Mouse (Mus musculus) neural tube, embryonic 11.5 days (tissue): ENCODE data around the gene C2cd4d. TPM values are rescaled to one million over a fixed set of nuclear protein-coding genes. Genes with fewer than 3 reads are reported as not detected.

ENCODE experiments used
- ATAC-seq: fragments of 200-750 bp; cut with Nextera tagmentation; 2 replicates; pipeline ENCODE4 v1.8.0; 2017; ENCODE audit warnings: moderate number of reproducible peaks, mild to moderate bottlenecking, moderate TSS enrichment, moderate library complexity; ENCODE audit not compliant: insufficient read depth, low FRiP score, low TSS enrichment
- DNase-seq: peaks from one replicate; pipeline ENCODE4 v3.0.0-alpha.2; 2015; ENCODE audit warnings: low spot score
- H3K27ac ChIP-seq: fragments of 300-500 bp; sonication (generic); 2 replicates; pipeline ENCODE4 v1.5.1; 2014; ENCODE audit warnings: low read depth, mild to moderate bottlenecking, low read length
- H3K27me3 ChIP-seq: fragments of 300-500 bp; sonication (generic); 2 replicates; pipeline ENCODE4 v1.6.1; 2014; ENCODE audit warnings: mild to moderate bottlenecking, low read length, mixed read lengths; ENCODE audit not compliant: control insufficient read depth, insufficient read depth
- H3K36me3 ChIP-seq: fragments of 300-500 bp; sonication (generic); 2 replicates; pipeline ENCODE4 v1.6.1; 2014; ENCODE audit warnings: mild to moderate bottlenecking, low read length, moderate library complexity, mixed read lengths; ENCODE audit not compliant: control insufficient read depth, insufficient read depth
- H3K4me1 ChIP-seq: fragments of 300-500 bp; sonication (generic); 2 replicates; pipeline ENCODE4 v1.6.1; 2014; ENCODE audit warnings: low read length, mixed read lengths; ENCODE audit not compliant: control insufficient read depth, insufficient read depth
- H3K4me2 ChIP-seq: fragments of 300-500 bp; sonication (generic); 2 replicates; pipeline ENCODE4 v1.6.1; 2014; ENCODE audit warnings: low read depth, mild to moderate bottlenecking, moderate library complexity
- H3K4me3 ChIP-seq: fragments of 300-500 bp; sonication (generic); 2 replicates; pipeline ENCODE4 v1.5.1; 2014; ENCODE audit warnings: low read depth, low read length
- H3K9ac ChIP-seq: fragments of 300-500 bp; sonication (generic); 2 replicates; pipeline ENCODE4 v1.6.1; 2014; ENCODE audit warnings: mild to moderate bottlenecking, low read length
- H3K9me3 ChIP-seq: fragments of 300-500 bp; sonication (generic); 2 replicates; pipeline ENCODE4 v1.6.1; 2016; ENCODE audit warnings: low read length; ENCODE audit not compliant: control insufficient read depth
- WGBS: fragments of 180-500 bp; shearing (Covaris S2); extraction: QIAGEN DNeasy Blood & Tissue Kit; methylation state at CpG from one replicate; pipeline ENCODE4 v1.1.7; 2014; 5-methylcytosine and 5-hydroxymethylcytosine counted together
- polyA plus RNA-seq: library from polyadenylated mRNA; unstranded; fragments of >200 nt; fragmentation: Nextera tagmentation; extraction: Ambion mirVana; gene quantifications from 2 replicates; pipeline ENCODE4 v1.2.1, GENCODE M21; 2014

The C2cd4d gene
- polyA plus RNA-seq, 1 experiment from 2014 or later = 1.6 TPM

DNA sequence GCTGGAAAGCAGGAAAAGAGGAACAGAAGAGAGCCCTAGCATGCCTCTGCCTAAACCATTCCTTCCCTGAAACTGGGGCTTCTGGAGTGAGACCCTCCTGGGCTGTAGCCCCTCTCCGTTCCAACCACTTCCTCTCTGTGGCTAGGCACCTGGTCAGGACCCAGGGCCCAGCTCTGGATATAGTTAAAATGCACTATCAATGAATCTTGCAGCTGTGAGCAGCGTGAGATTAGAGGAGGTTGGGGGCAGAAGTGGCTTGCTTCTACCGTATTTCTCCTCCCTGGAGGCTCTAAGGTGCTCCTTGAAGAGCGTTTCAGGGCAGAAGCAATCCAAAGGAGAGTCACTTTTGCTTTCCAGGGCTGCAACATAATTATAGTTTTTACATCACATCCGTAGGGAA lies 20.1 kb downstream of the C2cd4d start:
- DNase-seq = no peak
- no peak overlapping the region for H3K9ac ChIP-seq
- WGBS = 86% methylated on average over 5 of the region's 5 CpGs
- H3K36me3 ChIP-seq = no peaks in the 10 kb centered on the region
- H3K4me2 ChIP-seq = no peak overlapping the region
- H3K27me3 ChIP-seq = no peaks in the 10 kb centered on the region
- ATAC-seq = no peak
- H3K4me3 ChIP-seq = no peak overlapping the region
- H3K4me1 ChIP-seq = no peaks in the 10 kb centered on the region
- no peak overlapping the region for H3K27ac ChIP-seq
- no peaks in the 10 kb centered on the region for H3K9me3 ChIP-seq

DNA sequence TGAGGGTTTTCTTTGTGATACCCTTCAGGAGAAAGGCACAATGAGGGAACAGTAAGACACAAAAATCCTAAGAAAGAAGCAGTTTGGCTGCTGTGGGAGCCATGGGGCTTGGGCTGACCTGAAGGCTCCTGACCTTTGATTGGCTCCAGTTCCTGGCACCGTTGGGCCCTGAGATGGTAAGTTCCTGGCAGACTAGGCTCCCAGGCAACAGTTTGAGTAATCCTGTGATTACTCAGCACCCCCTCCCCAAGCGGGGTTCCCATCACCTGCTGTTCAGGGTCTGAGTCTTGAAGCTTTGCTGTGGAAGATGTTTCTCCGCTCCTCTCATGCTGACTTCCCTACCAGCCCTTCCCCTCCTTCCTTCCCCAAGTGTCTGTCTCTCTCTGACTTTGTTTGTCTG lies 21.2 kb downstream of the C2cd4d start:
- WGBS = 74% methylated on average over 3 of the region's 3 CpGs
- no peak for ATAC-seq

DNA sequence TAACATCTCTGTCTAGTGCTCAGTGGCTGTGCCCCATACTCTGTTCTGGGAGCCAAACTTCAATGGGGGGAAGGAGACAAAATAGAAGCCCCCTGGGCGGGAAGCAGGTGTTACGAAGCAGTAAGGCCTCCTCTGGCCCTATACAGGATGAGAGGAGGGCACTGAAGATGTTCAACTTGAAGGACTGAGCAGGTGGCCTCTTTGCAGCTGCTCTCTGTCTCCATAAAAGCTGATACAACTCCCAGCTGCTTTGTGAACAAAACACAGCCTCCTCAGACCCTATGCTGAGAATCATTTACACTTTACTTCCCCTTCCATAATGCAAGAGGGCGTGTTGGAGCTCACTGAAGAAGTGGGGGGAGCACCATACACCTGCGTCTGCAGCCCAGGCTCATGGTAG lies 24.4 kb downstream of the C2cd4d start:
- whole genome bisulfite sequencing = 49% methylated on average over 4 of the region's 4 CpGs
- no peak overlapping the region for H3K27ac ChIP-seq
- no peaks in the 10 kb centered on the region for H3K36me3 ChIP-seq
- H3K4me3 ChIP-seq = no peak overlapping the region
- no peak overlapping the region for H3K9ac ChIP-seq
- no peaks in the 10 kb centered on the region for H3K9me3 ChIP-seq
- DNase-seq (no peak), ATAC-seq (no peak)
- H3K27me3 ChIP-seq = no peaks in the 10 kb centered on the region
- H3K4me1 ChIP-seq = no peaks in the 10 kb centered on the region
- H3K4me2 ChIP-seq = no peak overlapping the region

More for the DNA sequence above, 21.2 kb downstream of the C2cd4d start:
- H3K27me3 ChIP-seq = no peaks in the 10 kb centered on the region
- H3K4me1 ChIP-seq = no peaks in the 10 kb centered on the region
- H3K9me3 ChIP-seq = no peaks in the 10 kb centered on the region
- no peak for DNase-seq
- no peak overlapping the region for H3K9ac ChIP-seq
- no peak overlapping the region for H3K4me2 ChIP-seq
- no peak overlapping the region for H3K27ac ChIP-seq
- H3K36me3 ChIP-seq = no peaks in the 10 kb centered on the region
- H3K4me3 ChIP-seq = no peak overlapping the region

GRCm38 (mm10) chr3:94387391-94387790 lies 25.2 kb downstream of the C2cd4d start:
- no peaks in the 10 kb centered on the region for H3K36me3 ChIP-seq
- no peak for ATAC-seq
- H3K4me3 ChIP-seq = no peak overlapping the region
- H3K4me1 ChIP-seq = no peaks in the 10 kb centered on the region
- H3K9me3 ChIP-seq = no peaks in the 10 kb centered on the region
- H3K9ac ChIP-seq = no peak overlapping the region
- no peak overlapping the region for H3K27ac ChIP-seq
- 88% methylated on average over 10 of the region's 10 CpGs for whole genome bisulfite sequencing
- no peaks in the 10 kb centered on the region for H3K27me3 ChIP-seq
- DNase-seq = no peak
- H3K4me2 ChIP-seq = no peak overlapping the region

DNA sequence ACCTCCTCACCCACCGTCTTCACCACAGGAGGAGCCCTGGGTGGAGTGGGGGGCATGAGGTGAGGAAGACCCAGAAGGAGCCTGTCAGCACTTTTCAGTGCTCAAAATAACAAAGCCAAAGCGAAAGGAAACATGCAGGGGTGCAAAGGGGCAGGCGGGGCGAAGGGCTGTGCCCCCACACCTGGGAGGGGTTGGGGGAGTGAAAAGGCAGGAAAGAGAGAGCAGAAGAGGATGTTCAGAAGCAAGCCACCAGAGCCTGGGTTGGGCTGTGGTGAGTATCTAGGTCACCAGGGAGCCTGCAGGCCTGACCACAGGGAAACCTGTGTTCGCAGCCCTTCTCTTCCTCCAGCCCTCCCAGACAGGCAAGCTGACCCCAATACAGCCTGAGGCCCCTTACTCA lies 25.8 kb downstream of the C2cd4d start:
- Histone ChIP-seq H3K4me3 (no peak overlapping the region), H3K36me3 (no peaks in the 10 kb centered on the region), H3K27ac (no peak overlapping the region), H3K4me1 (no peaks in the 10 kb centered on the region), H3K9me3 (no peaks in the 10 kb centered on the region), H3K9ac (no peak overlapping the region), H3K4me2 (no peak overlapping the region), H3K27me3 (no peaks in the 10 kb centered on the region)
- 77% methylated on average over 5 of the region's 5 CpGs for WGBS
- no peak for ATAC-seq
- DNase-seq = no peak

GRCm38 (mm10) chr3:94389420-94389819 lies 27.2 kb downstream of the C2cd4d start:
- no peak for ATAC-seq
- 97% methylated on average over 16 of the region's 16 CpGs for WGBS
- H3K27ac ChIP-seq = no peak overlapping the region
- H3K4me3 ChIP-seq = no peak overlapping the region
- no peaks in the 10 kb centered on the region for H3K9me3 ChIP-seq
- H3K9ac ChIP-seq = no peak overlapping the region
- no peak for DNase-seq
- H3K36me3 ChIP-seq = no peaks in the 10 kb centered on the region
- H3K27me3 ChIP-seq = no peaks in the 10 kb centered on the region
- H3K4me1 ChIP-seq = no peaks in the 10 kb centered on the region
- no peak overlapping the region for H3K4me2 ChIP-seq

DNA sequence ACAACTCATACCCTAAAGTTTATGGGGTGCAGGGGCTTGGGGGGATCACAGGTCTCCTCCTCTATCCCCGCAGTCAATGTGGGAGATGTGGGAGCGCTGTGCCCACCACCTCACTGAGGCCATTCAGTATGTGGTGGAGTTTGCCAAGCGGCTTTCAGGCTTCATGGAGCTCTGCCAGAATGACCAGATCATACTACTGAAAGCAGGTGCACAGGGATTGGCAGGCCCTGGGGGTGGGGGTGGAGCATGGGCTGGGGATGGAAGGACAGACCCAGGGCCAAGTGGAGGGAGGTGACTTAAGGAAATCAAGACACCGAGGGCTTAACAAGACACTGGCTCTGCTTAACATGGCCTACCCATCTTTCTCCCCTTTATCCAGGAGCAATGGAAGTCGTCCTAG lies 28.8 kb downstream of the C2cd4d start:
- DNase-seq = no peak
- 78% methylated on average over 5 of the region's 5 CpGs for WGBS
- H3K9me3 ChIP-seq = no peaks in the 10 kb centered on the region
- no peaks in the 10 kb centered on the region for H3K4me1 ChIP-seq
- no peak overlapping the region for H3K4me2 ChIP-seq
- H3K27me3 ChIP-seq = no peaks in the 10 kb centered on the region
- no peak overlapping the region for H3K4me3 ChIP-seq
- no peak for ATAC-seq
- H3K27ac ChIP-seq = no peak overlapping the region
- H3K9ac ChIP-seq = no peak overlapping the region
- H3K36me3 ChIP-seq = no peaks in the 10 kb centered on the region

GRCm38 (mm10) chr3:94392128-94392527 lies 29.9 kb downstream of the C2cd4d start:
- Histone ChIP-seq H3K4me2 (no peak overlapping the region), H3K4me3 (no peak overlapping the region), H3K9ac (no peak overlapping the region), H3K4me1 (no peaks in the 10 kb centered on the region), H3K27me3 (no peaks in the 10 kb centered on the region), H3K9me3 (no peaks in the 10 kb centered on the region), H3K27ac (no peak overlapping the region), H3K36me3 (no peaks in the 10 kb centered on the region)
- no peak for DNase-seq
- ATAC-seq = no peak
- WGBS = 83% methylated on average over 2 of the region's 2 CpGs

DNA sequence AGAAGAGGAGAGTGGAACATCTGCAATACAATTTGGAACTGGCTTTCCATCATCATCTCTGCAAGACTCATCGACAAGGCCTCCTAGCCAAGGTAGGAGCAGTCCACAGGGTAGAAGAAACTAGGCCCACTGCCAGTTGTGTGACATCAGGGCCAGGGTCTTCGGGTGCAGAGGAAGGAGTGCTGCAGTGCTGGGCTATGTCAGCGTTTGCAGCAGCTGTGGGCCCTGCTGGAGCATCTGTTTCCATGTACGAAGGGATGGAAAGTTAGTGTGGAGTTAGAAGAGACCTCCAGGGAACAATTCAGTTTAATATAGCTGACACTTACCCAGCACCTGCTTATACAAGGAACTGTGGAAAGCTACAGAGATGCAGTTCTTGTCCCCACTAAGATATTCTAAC lies 30.8 kb downstream of the C2cd4d start:
- no peak overlapping the region for H3K4me3 ChIP-seq
- no peak for DNase-seq
- no peak overlapping the region for H3K9ac ChIP-seq
- no peaks in the 10 kb centered on the region for H3K27me3 ChIP-seq
- 71% methylated on average over 4 of the region's 4 CpGs for WGBS
- no peaks in the 10 kb centered on the region for H3K9me3 ChIP-seq
- H3K4me2 ChIP-seq = no peak overlapping the region
- H3K4me1 ChIP-seq = no peaks in the 10 kb centered on the region
- no peak for ATAC-seq
- no peak overlapping the region for H3K27ac ChIP-seq
- H3K36me3 ChIP-seq = no peaks in the 10 kb centered on the region
